Mouse (Mus musculus) inflammation-experienced regulatory T-cells, adult 16 weeks (primary cell): ENCODE measurements around the gene Ccdc105. TPM values are rescaled to one million over a fixed set of nuclear protein-coding genes. Genes with fewer than 3 reads are reported as not detected.

Experiments
- polyA plus RNA-seq: library from polyadenylated mRNA; unstranded; fragments of 100-300 nt; shearing (Covaris generic); gene quantifications from one replicate; pipeline ENCODE4 v1.2.1, GENCODE M21; 2017

The Ccdc105 gene
- polyA plus RNA-seq = not detected

DNA sequence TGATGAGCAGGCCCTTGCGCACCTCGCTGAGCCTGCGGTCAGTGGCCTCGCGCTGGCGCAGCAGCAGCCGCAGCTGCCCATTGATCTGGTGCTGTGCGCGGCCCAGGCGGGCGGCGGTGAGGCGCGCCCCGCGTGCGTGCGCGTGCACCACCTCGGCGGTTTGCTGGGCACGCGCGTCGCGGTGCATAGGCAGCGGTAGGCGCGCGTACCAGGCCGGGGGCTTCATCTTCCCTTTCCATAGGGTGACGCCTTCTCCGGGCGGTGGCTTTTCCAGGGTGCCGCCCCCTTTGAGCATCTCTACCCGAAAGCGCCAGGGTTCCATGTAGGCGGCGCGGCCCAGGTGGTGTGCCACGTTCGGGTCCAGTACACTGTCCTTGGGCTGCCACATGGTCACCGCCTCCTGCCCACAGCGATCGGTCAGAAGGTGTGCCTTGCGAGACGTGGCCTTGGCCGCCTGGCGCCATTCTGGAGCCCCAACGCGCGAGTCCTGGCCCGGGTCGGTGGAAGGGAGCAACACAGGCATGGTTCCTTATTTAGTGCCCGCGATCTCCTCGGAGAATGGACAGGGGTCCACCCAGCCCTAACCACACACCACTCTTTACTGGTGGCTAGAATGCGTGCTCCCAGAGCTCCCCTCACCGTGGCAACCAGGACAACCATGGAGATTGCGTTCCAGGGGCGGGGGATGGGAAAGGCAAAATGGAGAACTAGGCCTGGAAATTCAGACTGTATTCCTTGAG is at the start of gene Ccdc105:
Ccdc105 (minus strand) TSS at position 614 of the 740 bp plus-strand sequence.

DNA sequence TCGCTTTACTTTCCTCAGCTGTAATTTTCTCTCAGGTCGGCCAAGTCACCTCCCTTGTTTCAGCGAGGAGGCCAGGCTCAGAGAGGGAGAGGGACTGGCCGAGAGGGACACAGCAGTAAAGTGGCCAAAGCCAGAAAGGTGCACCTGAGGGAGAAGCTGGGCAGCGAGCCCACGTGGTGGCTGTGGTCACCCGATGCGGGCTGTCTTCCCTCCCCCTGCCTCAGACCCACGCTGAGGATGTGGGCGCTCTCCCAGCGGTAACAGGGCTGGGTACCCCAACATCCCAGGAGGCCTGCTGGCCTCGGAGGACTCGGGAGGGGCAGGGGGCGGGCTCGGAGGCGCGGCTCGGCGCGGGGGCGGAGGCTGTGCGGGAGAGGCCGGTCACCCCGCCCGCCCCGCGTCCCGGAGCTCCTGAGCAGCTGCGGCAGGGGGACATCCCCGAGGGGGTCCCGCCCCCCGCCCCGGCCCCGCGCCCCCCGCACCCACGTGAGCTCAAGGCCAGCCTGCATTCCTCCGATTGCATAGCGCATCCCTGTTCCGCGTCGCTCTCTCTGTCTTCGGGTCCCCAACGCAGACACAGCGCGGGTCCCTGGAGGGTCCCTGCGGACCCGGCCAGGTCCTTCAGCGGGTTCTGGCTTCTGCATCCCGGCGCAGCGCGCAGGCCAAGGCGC is 27.3 kb upstream of the Ccdc105 start, which contains the start of gene Slc1a6:
Slc1a6 (plus strand) TSS at position 516 of the 671 bp plus-strand sequence.

DNA sequence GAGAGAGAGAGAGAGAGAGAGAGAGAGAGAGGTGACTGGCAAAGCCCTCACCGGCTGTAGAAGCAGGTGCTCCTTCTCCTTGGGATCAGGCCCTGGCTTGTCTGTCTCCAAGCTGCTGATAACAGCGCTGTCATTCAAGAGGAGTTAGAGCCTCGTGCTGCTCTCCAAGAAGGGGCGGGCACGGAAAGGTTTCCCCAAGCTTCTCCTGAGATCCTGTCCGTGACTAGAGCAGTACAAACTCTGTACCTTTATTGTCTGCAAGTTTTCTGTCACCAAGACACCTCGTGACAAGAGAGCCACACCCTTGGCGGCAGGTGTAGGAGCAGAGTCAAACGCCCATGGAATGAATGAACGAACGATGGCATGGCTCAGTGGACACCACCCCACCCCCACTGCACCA is 34.8 kb downstream of the Ccdc105 start, which contains the start of gene Casp14:
Casp14 (minus strand) TSS at position 239 of the 400 bp plus-strand sequence.

Other genes with a start within 250 kb of the Ccdc105 start
- gene Olfr1358, start 235.6 kb downstream of the Ccdc105 start, polyA plus RNA-seq = not detected
- gene Ilvbl, start 178.7 kb downstream of the Ccdc105 start, polyA plus RNA-seq = 106 TPM
- gene Syde1, start 161.1 kb downstream of the Ccdc105 start, polyA plus RNA-seq = 1.0 TPM
- gene Olfr1357, start 135.0 kb downstream of the Ccdc105 start, polyA plus RNA-seq = not detected
- not detected for gene Casp14, start 34.8 kb downstream of the Ccdc105 start, polyA plus RNA-seq
- gene Slc1a6, start 27.4 kb upstream of the Ccdc105 start, polyA plus RNA-seq = not detected
- not detected for gene Olfr1356, start 99.1 kb upstream of the Ccdc105 start, polyA plus RNA-seq
- gene Olfr1355, start 122.5 kb upstream of the Ccdc105 start, polyA plus RNA-seq = not detected
- not detected for gene Olfr1354, start 160.1 kb upstream of the Ccdc105 start, polyA plus RNA-seq
- gene Olfr8, start 197.6 kb upstream of the Ccdc105 start, polyA plus RNA-seq = not detected
- gene Olfr1353, start 210.2 kb upstream of the Ccdc105 start, polyA plus RNA-seq = not detected
- not detected for gene Olfr1352, start 228.0 kb upstream of the Ccdc105 start, polyA plus RNA-seq